Mouse (Mus musculus): ENCODE measurements around the gene Adra1b.

The Adra1b gene

GRCm38 (mm10) chr11:43899696-43900095 lies 1.3 kb downstream of the Adra1b start:
- intact Hi-C loops (cut with DNase I) = no loop called here

DNA sequence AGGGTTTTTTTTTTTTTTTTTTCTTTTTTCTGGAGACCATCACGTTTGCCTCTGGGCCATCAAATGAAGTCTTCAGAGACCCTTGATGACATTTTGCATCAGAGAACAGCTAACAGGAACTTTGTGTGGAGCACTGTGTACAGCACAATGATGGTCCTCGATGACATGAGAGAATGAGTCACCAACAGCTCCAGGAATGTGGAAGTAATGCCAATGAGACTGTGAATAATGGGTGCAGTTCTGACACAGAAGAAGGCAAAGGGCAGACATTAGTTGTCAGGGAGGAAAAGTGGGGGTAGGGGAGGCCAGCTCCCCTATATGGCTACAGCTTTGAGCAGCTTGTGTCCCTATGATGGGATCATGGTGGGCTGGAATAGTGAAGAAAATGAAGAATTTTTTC lies 5.7 kb downstream of the Adra1b start:
- intact Hi-C loops (cut with DNase I) = no loop called here

DNA sequence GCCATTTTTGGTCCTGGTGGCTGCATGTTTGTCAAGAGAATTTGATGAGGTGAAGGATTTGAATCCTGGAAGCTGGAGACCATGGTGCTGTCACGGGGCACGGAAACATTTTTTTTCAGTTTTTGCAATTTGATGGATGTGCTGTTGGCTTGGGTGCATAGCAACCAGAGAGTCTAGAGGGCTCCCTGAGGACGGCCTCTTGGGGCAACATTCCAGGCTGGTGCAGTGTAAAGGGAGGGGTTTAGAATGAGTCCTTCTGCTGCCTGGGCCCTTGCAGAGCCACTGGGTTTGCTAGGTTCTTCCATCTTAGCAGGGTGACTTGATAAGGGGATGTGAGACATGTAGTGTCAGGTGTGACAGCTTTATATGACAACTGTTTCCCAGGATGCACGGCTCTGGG lies 8.5 kb downstream of the Adra1b start:
- intact Hi-C loops (cut with DNase I) = no loop called here

GRCm38 (mm10) chr11:43891457-43891856 lies 9.6 kb downstream of the Adra1b start:
- intact Hi-C loops (cut with DNase I) = no loop called here

- intact Hi-C loops (cut with DNase I) = no loop called here
Observed at GRCm38 (mm10) chr11:43889208-43889915, 11.6 kb downstream of the Adra1b start.

DNA sequence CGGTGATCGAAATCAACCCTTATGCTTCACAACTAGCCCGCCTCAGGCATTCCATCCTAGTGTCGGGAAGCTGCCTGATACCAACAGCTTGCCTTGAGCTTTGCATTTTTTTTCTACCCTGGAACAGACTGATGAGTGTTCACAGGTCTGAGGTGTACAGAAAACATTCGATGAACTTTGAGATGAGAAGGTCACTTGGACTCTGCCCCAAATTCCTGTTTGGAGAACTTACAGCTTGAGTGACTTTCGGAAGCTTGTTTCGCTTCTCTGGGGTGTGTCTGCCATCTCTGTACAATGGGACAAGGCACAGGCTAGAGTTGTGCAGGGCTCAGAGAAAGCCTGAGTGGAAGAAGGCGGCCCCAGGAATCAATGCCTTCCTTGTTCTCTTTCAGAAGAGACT lies 12.3 kb downstream of the Adra1b start:
- intact Hi-C loops (cut with DNase I) = no loop called here

DNA sequence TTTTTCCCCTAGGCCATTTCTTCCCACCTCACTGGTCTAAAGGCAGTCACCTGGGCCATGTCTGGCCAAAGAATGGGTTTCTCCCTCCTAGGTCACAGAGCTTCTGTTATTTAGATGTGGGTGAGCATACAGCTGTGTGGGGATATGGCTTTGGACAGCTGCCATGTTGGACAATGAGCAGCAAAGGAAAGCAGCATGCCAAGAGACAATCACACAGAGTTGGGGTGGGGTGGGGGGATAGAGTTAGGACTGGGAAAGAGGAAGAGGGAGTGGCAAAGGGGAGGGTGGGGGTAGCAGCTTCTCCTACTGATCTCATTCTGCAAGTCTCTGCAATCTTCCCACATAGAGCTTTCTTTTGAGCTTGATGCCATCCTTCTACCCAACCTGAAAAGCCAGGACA lies 13.4 kb downstream of the Adra1b start:
- intact Hi-C loops (cut with DNase I) = no loop called here

DNA sequence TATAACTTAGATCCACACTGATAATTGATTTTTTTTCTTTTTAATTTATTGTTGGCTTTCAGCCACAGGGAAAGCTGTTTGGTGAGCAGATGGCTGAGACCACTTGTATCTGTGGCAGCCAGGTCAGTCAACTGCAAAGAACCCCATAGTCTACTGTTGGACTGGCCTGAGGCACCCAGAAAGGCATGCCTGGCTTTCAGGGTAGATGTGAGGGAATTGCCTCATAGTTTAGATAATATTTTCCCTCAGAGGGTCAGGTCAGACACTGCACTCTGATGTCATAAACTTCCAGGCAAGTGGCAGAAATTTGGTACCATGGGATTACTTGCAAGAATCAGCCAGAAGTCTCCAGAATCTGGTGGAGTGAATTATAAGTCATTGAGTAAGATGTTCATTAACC lies 16.5 kb downstream of the Adra1b start:
- intact Hi-C loops (cut with DNase I) = no loop called here

GRCm38 (mm10) chr11:43883641-43884181 lies 17.3 kb downstream of the Adra1b start:
- intact Hi-C loops (cut with DNase I) = no loop called here

DNA sequence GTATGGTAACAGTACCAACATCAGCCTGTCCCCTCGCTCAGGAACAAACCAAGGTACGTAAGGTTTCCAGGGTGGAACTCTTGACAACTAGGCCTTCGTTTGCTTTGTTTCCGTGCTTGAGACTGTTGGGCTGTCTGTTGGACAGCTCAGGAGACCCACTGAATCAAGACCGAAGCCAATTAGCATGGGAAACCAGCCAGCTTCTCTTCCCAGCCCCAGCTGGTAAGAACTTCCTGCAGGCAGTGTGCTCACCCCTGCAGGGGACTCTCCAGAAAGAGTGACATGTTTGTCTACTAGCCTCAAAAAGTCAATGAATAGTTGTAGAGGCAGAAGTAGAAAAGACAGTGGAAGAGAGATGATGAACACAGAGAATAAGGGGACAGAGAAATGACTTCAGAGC lies 23.8 kb downstream of the Adra1b start:
- intact Hi-C loops (cut with DNase I) = no loop called here

GRCm38 (mm10) chr11:43867721-43868281 lies 33.2 kb downstream of the Adra1b start:
- intact Hi-C loops (cut with DNase I) = no loop called here

DNA sequence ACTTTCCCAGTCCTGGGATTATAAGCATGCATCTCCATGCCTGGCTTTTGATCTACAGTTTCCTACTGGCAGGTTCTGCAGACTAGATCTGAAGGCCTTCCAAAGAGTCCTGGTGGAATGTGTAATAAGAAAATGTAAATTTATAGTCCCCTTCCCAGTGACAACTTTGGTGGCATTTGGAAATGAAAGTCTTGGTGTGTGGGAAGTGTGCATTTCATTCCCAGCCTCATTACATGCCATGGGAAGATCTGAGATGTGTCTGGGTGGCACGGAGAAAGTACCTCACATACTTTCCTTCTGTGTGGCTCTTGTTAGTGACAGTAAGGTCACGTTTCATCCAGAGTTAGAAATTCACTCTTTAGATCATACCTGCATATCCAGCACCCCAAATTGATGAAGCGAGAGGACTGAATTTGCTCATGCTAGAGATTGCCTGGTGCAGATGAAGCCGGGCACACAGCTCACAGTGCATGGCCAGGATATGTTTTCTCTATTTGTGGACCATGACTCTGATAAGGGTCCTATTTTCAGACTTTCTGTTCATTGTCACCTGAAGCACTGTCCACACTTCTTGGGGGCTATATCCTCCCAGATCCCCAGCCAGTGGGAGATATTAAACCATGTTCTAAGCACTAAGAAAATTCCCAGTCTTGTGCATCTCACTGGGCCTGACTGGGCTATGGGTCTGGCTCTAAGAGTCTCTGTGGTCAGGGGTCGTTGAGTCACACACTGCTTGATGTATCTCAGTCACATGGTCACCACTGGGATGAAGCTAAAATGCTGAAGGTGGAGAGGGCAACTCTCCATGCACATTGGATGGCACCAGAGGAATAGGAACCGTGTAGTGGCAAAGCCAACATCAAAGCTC lies 35.5 kb downstream of the Adra1b start:
- intact Hi-C loops (cut with DNase I) = no loop called here

GRCm38 (mm10) chr11:43853046-43853445 lies 48.0 kb downstream of the Adra1b start:
- intact Hi-C loops (cut with DNase I) = no loop called here

DNA sequence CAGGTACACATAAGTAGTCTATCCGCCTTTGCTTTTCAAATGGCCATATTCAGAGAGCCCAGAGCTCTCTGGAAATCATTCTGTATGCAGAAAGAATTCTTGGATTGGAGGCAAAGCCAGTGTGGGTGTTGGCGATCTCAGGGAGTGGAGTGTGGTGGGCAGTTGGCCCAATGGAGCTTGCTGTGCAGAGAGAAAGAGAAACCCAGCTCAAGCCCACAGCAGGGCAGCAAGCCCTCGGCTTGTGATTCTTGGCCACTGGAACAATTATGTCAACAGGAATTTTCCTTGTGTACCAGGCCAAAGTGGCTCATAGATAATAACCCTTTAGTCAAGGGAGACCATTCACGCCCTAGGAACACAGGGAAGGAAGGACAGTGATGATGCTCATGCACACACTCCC lies 53.0 kb downstream of the Adra1b start:
- intact Hi-C loops (cut with DNase I) = no loop called here

GRCm38 (mm10) chr11:43841596-43841995 lies 59.4 kb downstream of the Adra1b start:
- intact Hi-C loops (cut with DNase I) = no loop called here

GRCm38 (mm10) chr11:43840491-43840890 lies 60.5 kb downstream of the Adra1b start:
- intact Hi-C loops (cut with DNase I) = no loop called here

DNA sequence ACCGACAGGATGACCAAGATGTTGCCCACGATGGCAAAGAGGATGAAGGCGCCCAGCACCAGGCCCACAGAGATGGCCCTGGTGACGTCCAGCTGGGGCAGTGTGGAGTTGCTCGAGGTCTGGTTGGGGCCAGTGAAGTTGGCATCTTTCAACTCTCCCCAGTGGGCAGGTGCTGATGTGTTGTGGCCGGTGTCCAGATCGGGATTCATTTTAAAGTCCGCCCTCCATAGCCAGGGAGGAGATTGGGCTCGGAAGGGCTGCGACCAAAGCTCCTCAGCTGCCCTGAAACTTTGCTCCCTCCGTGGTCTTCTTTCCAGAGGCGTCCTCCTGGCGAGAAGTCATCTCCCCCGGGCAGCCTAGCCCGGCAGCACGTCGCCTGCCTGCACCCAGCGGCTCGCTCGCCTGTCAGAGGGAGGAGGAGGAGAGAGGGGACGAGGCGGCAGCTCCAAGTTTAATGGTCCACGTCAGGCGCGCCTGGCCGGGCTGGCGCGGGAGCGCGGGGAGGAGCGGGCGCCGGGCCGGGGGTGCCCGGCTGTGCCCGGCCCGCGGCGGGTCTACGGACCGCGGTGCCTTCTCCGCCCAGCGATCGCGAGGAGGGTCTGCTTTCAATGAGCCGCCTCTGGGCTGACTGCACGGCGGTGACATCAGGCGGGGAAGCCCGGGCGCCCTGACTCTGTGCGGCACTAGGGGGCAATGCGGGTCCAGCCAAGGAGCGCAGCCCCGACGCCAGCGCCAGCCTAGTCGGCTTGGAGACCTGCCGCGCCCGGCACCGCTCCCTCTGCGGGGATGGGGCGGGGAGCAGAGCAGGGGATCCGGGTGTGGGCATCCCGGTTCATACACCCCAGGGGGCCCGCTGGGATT lies 64.9 kb downstream of the Adra1b start:
- intact Hi-C loops (cut with DNase I) = loop anchor here (2.0 to 10.0 kb wide), 3 partner anchors 229 to 495 kb away; no protein-coding TSS in a partner anchor

DNA sequence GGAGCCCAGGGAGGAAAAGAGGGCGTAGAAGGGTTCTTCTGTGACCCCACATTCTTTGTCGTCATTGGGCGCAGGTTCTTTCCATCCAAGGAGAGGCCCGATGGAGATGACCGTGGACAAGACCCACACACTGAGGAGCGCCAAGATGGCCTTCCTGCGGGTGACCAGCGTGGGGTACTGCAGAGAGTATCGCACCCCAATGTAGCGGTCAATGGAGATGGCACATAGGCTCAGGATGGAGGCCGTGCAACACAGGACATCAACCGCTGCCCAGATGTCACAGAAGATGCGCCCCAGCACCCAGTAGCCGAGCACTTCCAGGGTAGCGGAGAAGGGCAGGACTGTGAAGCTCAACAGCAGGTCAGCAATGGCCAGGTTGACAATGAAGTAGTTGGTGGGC lies 65.6 kb downstream of the Adra1b start:
- intact Hi-C loops (cut with DNase I) = loop anchor here (5.0 to 10.0 kb wide), 2 partner anchors 229 to 377 kb away; no protein-coding TSS in a partner anchor

DNA sequence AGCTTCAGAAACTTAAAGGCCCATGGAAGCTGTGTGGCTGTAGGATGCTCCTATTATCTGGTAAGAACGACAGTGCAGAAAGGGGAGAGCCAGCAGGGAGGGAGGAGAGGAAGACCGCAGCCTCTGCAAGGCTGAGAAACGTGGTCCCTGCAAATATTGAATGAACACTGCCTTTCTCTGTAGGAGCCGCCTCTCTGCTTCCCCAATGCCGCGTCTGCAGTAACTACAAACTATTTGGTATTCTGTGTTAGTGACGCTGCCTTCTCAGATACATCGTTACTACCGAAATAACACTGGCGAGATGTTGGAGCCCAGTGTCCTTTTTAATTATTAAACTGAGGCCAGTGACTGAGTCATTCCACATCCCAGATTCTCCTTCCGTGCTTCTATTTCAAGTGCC lies 66.5 kb downstream of the Adra1b start:
- intact Hi-C loops (cut with DNase I) = loop anchor here (5.0 to 10.0 kb wide), 2 partner anchors 52 to 230 kb away; no protein-coding TSS in a partner anchor

- intact Hi-C loops (cut with DNase I) = loop anchor here (5.0 to 10.0 kb wide), 2 partner anchors 49 to 233 kb away; no protein-coding TSS in a partner anchor
Observed at GRCm38 (mm10) chr11:43831530-43831929, 69.5 kb downstream of the Adra1b start.

GRCm38 (mm10) chr11:43826769-43827168 lies 74.2 kb downstream of the Adra1b start:
- intact Hi-C loops (cut with DNase I) = no loop called here

All from adrenal gland (tissue).